Mouse (Mus musculus): ENCODE results near the gene Coro1c. TPM values are rescaled to one million over a fixed set of nuclear protein-coding genes. Genes with fewer than 3 reads are reported as not detected.

The Coro1c gene
- total and polyA plus RNA-seq, 2 experiments from 2014 or later: 167 to 178 TPM

DNA sequence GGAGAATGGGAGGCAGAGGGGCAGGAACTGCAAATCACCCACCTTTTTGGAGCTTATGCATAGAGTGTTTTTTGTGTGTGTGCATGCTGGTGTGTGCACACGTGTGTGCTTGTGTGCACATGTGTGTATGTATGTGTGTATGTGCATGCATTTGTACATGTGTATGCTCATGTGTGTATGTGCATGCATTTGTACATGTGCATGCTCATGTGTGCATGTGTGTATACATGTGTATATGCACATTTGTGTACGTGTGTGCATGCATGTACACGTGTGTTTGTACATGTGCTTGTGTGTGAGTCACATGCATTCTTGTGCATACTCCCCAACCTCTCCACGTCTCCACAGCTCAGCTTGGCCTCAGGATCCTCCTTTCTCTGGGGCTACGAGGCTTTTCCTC is 77.8 kb downstream of the Coro1c start:
- no peak for TF ChIP-seq CTCF (IDR thresholded peaks at IDR 0.05; ENCODE audit: low read depth)
- no peaks in the 10 kb centered on the region for H3K4me1 ChIP-seq (ENCODE audit: insufficient read depth)
- 94% methylated on average over 5 of the region's 5 CpGs for WGBS
- H3K27ac ChIP-seq (ENCODE audit: low read depth, low read length): no peak overlapping the region
- H3K27me3 ChIP-seq (ENCODE audit: insufficient read depth, low read length): no peaks in the 10 kb centered on the region
- no peaks in the 10 kb centered on the region for H3K9me3 ChIP-seq (ENCODE audit: low read length)
- no peak overlapping the region for H3K4me2 ChIP-seq (ENCODE audit: low read depth)
- no peak overlapping the region for H3K4me3 ChIP-seq (ENCODE audit: low read depth, low read length)
- no peak overlapping the region for H3K9ac ChIP-seq
- ATAC-seq (no peak), DNase-seq (no peak)
- no peaks in the 10 kb centered on the region for H3K36me3 ChIP-seq (ENCODE audit: insufficient read depth)

- Histone ChIP-seq H3K4me1 (ENCODE audit: insufficient read depth) (no peaks in the 10 kb centered on the region), H3K36me3 (ENCODE audit: insufficient read depth) (no peaks in the 10 kb centered on the region), H3K4me2 (ENCODE audit: low read depth) (no peak overlapping the region), H3K9ac (no peak overlapping the region), H3K9me3 (ENCODE audit: low read length) (no peaks in the 10 kb centered on the region), H3K4me3 (ENCODE audit: low read depth, low read length) (no peak overlapping the region), H3K27ac (ENCODE audit: low read depth, low read length) (no peak overlapping the region), H3K27me3 (ENCODE audit: insufficient read depth, low read length) (no peaks in the 10 kb centered on the region)
- no peak for ATAC-seq
- TF ChIP-seq CTCF (IDR thresholded peaks at IDR 0.05; ENCODE audit: low read depth): no peak
- no peak for DNase-seq
- 70% methylated on average over 10 of the region's 10 CpGs for WGBS
Observed at GRCm38 (mm10) chr5:113830292-113830643, 78.3 kb downstream of the Coro1c start.

GRCm38 (mm10) chr5:113829566-113830291 is 78.8 kb downstream of the Coro1c start:
- H3K9ac ChIP-seq: no peak overlapping the region
- no peak overlapping the region for H3K4me3 ChIP-seq (ENCODE audit: low read depth, low read length)
- no peak for TF ChIP-seq CTCF (IDR thresholded peaks at IDR 0.05; ENCODE audit: low read depth)
- H3K4me1 ChIP-seq (ENCODE audit: insufficient read depth): no peaks in the 10 kb centered on the region
- ATAC-seq: no peak
- no peak overlapping the region for H3K4me2 ChIP-seq (ENCODE audit: low read depth)
- whole genome bisulfite sequencing: 88% methylated on average over 7 of the region's 7 CpGs
- no peaks in the 10 kb centered on the region for H3K27me3 ChIP-seq (ENCODE audit: insufficient read depth, low read length)
- H3K36me3 ChIP-seq (ENCODE audit: insufficient read depth): no peaks in the 10 kb centered on the region
- no peak for DNase-seq
- no peaks in the 10 kb centered on the region for H3K9me3 ChIP-seq (ENCODE audit: low read length)
- no peak overlapping the region for H3K27ac ChIP-seq (ENCODE audit: low read depth, low read length)

- no peaks in the 10 kb centered on the region for H3K4me1 ChIP-seq (ENCODE audit: insufficient read depth)
- ATAC-seq (no peak), DNase-seq (no peak)
- TF ChIP-seq CTCF (IDR thresholded peaks at IDR 0.05; ENCODE audit: low read depth): no peak
- H3K9ac ChIP-seq: no peak overlapping the region
- H3K27ac ChIP-seq (ENCODE audit: low read depth, low read length): no peak overlapping the region
- no peaks in the 10 kb centered on the region for H3K36me3 ChIP-seq (ENCODE audit: insufficient read depth)
- H3K4me2 ChIP-seq (ENCODE audit: low read depth): no peak overlapping the region
- 58% methylated on average over 7 of the region's 7 CpGs for WGBS
- H3K4me3 ChIP-seq (ENCODE audit: low read depth, low read length): no peak overlapping the region
- no peaks in the 10 kb centered on the region for H3K9me3 ChIP-seq (ENCODE audit: low read length)
- H3K27me3 ChIP-seq (ENCODE audit: insufficient read depth, low read length): no peaks in the 10 kb centered on the region
Observed at GRCm38 (mm10) chr5:113828481-113828880, 80.1 kb downstream of the Coro1c start.

- no peak for TF ChIP-seq CTCF (IDR thresholded peaks at IDR 0.05; ENCODE audit: low read depth)
- WGBS: 62% methylated on average over 4 of the region's 4 CpGs
- Histone ChIP-seq H3K9ac (no peak overlapping the region), H3K27ac (ENCODE audit: low read depth, low read length) (no peak overlapping the region), H3K36me3 (ENCODE audit: insufficient read depth) (no peaks in the 10 kb centered on the region), H3K4me3 (ENCODE audit: low read depth, low read length) (no peak overlapping the region), H3K9me3 (ENCODE audit: low read length) (no peaks in the 10 kb centered on the region), H3K27me3 (ENCODE audit: insufficient read depth, low read length) (no peaks in the 10 kb centered on the region), H3K4me2 (ENCODE audit: low read depth) (no peak overlapping the region), H3K4me1 (ENCODE audit: insufficient read depth) (no peaks in the 10 kb centered on the region)
- DNase-seq: no peak
- no peak for ATAC-seq
Observed at GRCm38 (mm10) chr5:113827991-113828411, 80.6 kb downstream of the Coro1c start.

- no peak for ATAC-seq
- no peak for DNase-seq
- no peak overlapping the region for H3K9ac ChIP-seq
- no peak overlapping the region for H3K27ac ChIP-seq (ENCODE audit: low read depth, low read length)
- H3K4me2 ChIP-seq (ENCODE audit: low read depth): no peak overlapping the region
- TF ChIP-seq CTCF (IDR thresholded peaks at IDR 0.05; ENCODE audit: low read depth): no peak
- no peaks in the 10 kb centered on the region for H3K36me3 ChIP-seq (ENCODE audit: insufficient read depth)
- no peaks in the 10 kb centered on the region for H3K4me1 ChIP-seq (ENCODE audit: insufficient read depth)
- H3K27me3 ChIP-seq (ENCODE audit: insufficient read depth, low read length): no peaks in the 10 kb centered on the region
- H3K9me3 ChIP-seq (ENCODE audit: low read length): no peaks in the 10 kb centered on the region
- no peak overlapping the region for H3K4me3 ChIP-seq (ENCODE audit: low read depth, low read length)
- 87% methylated on average over 4 of the region's 4 CpGs for WGBS
Observed at GRCm38 (mm10) chr5:113826619-113827018, 81.9 kb downstream of the Coro1c start.

DNA sequence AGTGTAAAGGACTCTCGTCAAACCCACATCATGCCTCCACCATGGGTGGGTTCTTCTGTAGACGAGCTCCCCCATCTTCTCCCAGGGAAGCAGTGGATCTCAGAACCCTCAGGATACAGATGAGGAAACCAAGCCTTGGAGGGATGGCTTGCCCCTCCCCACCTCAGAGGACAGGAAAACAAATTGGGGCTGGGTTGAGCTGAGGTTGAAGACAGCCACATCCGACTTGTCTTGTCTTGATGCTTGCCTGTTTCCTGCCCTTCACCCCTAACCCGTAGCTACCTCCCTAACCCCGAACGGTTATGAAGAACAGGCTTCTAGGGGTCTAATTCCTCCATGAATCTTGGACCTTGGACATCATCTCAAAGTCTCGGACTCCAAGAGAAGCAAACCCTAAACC is 83.0 kb downstream of the Coro1c start:
- DNase-seq: no peak
- H3K4me3 ChIP-seq (ENCODE audit: low read depth, low read length): no peak overlapping the region
- TF ChIP-seq CTCF (IDR thresholded peaks at IDR 0.05; ENCODE audit: low read depth): no peak
- H3K27me3 ChIP-seq (ENCODE audit: insufficient read depth, low read length): no peaks in the 10 kb centered on the region
- no peak overlapping the region for H3K9ac ChIP-seq
- WGBS: 85% methylated on average over 7 of the region's 7 CpGs
- no peaks in the 10 kb centered on the region for H3K36me3 ChIP-seq (ENCODE audit: insufficient read depth)
- no peak overlapping the region for H3K4me2 ChIP-seq (ENCODE audit: low read depth)
- no peaks in the 10 kb centered on the region for H3K4me1 ChIP-seq (ENCODE audit: insufficient read depth)
- no peaks in the 10 kb centered on the region for H3K9me3 ChIP-seq (ENCODE audit: low read length)
- H3K27ac ChIP-seq (ENCODE audit: low read depth, low read length): no peak overlapping the region
- ATAC-seq: no peak
